Mouse (Mus musculus) midbrain, embryonic 16.5 days (tissue): ENCODE measurements around the gene Entpd1. TPM values are rescaled to one million over a fixed set of nuclear protein-coding genes. Genes with fewer than 3 reads are reported as not detected.

Experiments
- ATAC-seq: fragments of 200-750 bp; cut with Nextera tagmentation; 2 replicates; pipeline ENCODE4 v1.8.0; 2017; ENCODE audit warnings: moderate TSS enrichment
- H3K27ac ChIP-seq: fragments of 300-500 bp; sonication (generic); 2 replicates; pipeline ENCODE4 v1.5.1; 2014; ENCODE audit warnings: mild to moderate bottlenecking, low read length, mixed read lengths
- H3K27me3 ChIP-seq: fragments of 300-500 bp; sonication (generic); 2 replicates; pipeline ENCODE4 v1.6.1; 2014; ENCODE audit warnings: low read depth, low read length, mixed read lengths; ENCODE audit not compliant: control insufficient read depth, insufficient read depth
- H3K36me3 ChIP-seq: fragments of 300-500 bp; sonication (generic); 2 replicates; pipeline ENCODE4 v1.6.1; 2014; ENCODE audit warnings: mild to moderate bottlenecking, low read length, moderate library complexity, mixed read lengths; ENCODE audit not compliant: control insufficient read depth, insufficient read depth
- H3K4me1 ChIP-seq: fragments of 300-500 bp; sonication (generic); 2 replicates; pipeline ENCODE4 v1.6.1; 2014; ENCODE audit warnings: mild to moderate bottlenecking, low read length, mixed read lengths; ENCODE audit not compliant: control insufficient read depth, insufficient read depth
- H3K4me2 ChIP-seq: fragments of 300-500 bp; sonication (generic); 2 replicates; pipeline ENCODE4 v1.6.1; 2014; ENCODE audit warnings: mild to moderate bottlenecking, low read length, mixed read lengths
- H3K4me3 ChIP-seq: fragments of 300-500 bp; sonication (generic); 2 replicates; pipeline ENCODE4 v1.5.1; 2014; ENCODE audit warnings: low read depth, mild to moderate bottlenecking, low read length, moderate library complexity, mixed read lengths
- H3K9ac ChIP-seq: fragments of 300-500 bp; sonication (generic); 2 replicates; pipeline ENCODE4 v1.6.1; 2014; ENCODE audit warnings: low read depth, low read length, mixed read lengths
- H3K9me3 ChIP-seq: fragments of 300-500 bp; sonication (generic); replicated peaks from 2 replicates; pipeline ENCODE4 v1.6.1; 2014; ENCODE audit warnings: mild to moderate bottlenecking, low read length, mixed read lengths; ENCODE audit not compliant: control insufficient read depth, poor library complexity, severe bottlenecking
- WGBS: fragments of 180-500 bp; shearing (Covaris S2); extraction: QIAGEN DNeasy Blood & Tissue Kit; methylation state at CpG from one replicate; pipeline ENCODE4 v1.1.7; 2014; 5-methylcytosine and 5-hydroxymethylcytosine counted together
- polyA plus RNA-seq: library from polyadenylated mRNA; unstranded; fragments of >200 nt; fragmentation: Nextera tagmentation; extraction: Ambion mirVana; gene quantifications from 2 replicates; pipeline ENCODE4 v1.2.1, GENCODE M21; 2015

The Entpd1 gene
- polyA plus RNA-seq, 1 experiment from 2014 or later = 8.2 TPM

DNA sequence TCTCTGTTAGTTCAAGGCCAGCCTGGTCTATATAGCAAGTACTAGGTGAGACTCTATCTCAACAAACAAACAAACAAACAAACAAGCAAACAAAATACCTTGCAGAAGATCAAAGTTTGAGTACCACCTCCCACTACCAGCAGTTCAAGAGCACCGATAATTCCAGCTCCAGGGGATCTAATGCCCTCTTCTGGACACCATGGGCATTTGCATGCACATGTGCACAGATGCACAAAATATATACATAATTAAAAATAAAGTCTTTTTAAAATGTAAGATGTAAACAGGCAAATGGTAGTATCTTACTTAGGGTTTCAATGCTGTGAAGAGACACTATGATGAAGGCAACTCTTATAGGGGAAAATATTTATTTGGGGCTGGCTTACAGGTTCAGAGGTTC lies 21.0 kb downstream of the Entpd1 start:
- no peaks in the 10 kb centered on the region for H3K4me1 ChIP-seq
- H3K27ac ChIP-seq = no peak overlapping the region
- H3K36me3 ChIP-seq = no peaks in the 10 kb centered on the region
- 59% methylated on average over 1 of the region's 1 CpGs for WGBS
- H3K4me3 ChIP-seq = no peak overlapping the region
- no peak overlapping the region for H3K4me2 ChIP-seq
- no peak overlapping the region for H3K9ac ChIP-seq
- no peaks in the 10 kb centered on the region for H3K27me3 ChIP-seq
- H3K9me3 ChIP-seq = no peaks in the 10 kb centered on the region
- ATAC-seq = no peak

DNA sequence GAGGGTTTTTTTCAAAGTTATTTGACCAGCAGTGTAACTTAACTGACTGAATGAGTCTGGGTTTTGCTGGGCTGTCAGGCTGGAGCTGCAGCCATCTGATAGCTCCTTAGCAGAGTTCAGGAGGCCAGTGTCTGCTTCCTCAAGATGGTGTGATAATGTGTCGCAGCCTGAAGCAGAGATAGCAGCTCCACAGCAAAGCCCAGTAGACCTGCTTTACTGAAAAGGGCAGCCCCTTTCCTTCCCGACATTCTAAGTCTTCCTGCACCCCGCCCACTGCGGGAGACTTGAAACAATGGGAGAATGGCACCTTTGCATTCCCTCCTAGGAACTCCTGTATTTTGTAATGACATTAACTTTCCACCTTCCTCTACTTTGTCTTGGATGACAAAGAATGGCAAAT lies 24.9 kb downstream of the Entpd1 start:
- Histone ChIP-seq H3K36me3 (no peaks in the 10 kb centered on the region), H3K9ac (no peak overlapping the region), H3K9me3 (no peaks in the 10 kb centered on the region), H3K4me1 (no peaks in the 10 kb centered on the region), H3K27me3 (no peaks in the 10 kb centered on the region), H3K4me3 (no peak overlapping the region), H3K4me2 (no peak overlapping the region), H3K27ac (no peak overlapping the region)
- ATAC-seq = no peak
- WGBS = 66% methylated on average over 4 of the region's 4 CpGs

DNA sequence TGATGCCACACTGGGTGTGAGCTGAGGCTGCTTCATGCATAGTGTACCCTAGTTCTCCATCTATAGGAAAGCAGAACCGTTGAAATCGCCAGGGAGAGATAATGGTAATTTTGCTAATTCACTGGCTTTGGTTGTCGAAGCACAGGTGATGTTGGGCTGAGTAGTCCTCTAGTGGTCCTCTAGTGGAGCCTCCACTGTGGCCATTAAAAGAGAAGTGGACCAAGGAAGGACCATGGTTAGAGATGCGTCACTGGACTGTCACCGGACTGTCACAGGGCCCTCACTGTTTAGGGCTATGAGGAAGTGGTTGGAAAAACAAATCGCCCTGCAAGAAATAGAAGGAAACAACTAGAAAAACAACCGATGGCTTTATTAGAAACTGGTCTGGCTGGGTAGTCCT lies 25.4 kb downstream of the Entpd1 start:
- no peaks in the 10 kb centered on the region for H3K4me1 ChIP-seq
- no peaks in the 10 kb centered on the region for H3K27me3 ChIP-seq
- H3K9me3 ChIP-seq = no peaks in the 10 kb centered on the region
- no peaks in the 10 kb centered on the region for H3K36me3 ChIP-seq
- H3K9ac ChIP-seq = no peak overlapping the region
- 90% methylated on average over 7 of the region's 7 CpGs for WGBS
- no peak overlapping the region for H3K4me2 ChIP-seq
- H3K27ac ChIP-seq = no peak overlapping the region
- no peak overlapping the region for H3K4me3 ChIP-seq
- no peak for ATAC-seq

DNA sequence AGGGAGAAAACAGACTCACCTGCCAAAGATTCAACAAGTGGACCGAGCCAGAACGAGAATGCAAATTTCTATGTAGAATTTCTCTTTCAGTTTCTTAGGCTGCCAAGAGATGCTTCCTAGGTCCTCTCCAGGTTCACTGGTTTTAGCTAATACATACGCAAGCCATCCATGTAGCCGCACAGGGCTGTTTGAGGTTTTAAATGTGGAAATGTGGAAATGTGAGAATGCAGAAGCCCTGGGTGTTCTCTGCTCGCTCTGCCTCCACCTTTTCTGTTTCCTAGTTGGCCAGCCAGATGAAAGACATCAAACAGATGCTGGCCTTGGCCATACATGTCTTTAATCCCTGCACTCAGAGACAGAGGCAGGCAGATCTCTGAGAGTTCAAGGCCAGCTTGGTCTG lies 26.4 kb downstream of the Entpd1 start:
- Histone ChIP-seq H3K36me3 (no peaks in the 10 kb centered on the region), H3K9ac (no peak overlapping the region), H3K9me3 (no peaks in the 10 kb centered on the region), H3K27me3 (no peaks in the 10 kb centered on the region), H3K4me2 (no peak overlapping the region), H3K4me1 (no peaks in the 10 kb centered on the region), H3K4me3 (no peak overlapping the region), H3K27ac (no peak overlapping the region)
- no peak for ATAC-seq
- 92% methylated on average over 5 of the region's 5 CpGs for WGBS

DNA sequence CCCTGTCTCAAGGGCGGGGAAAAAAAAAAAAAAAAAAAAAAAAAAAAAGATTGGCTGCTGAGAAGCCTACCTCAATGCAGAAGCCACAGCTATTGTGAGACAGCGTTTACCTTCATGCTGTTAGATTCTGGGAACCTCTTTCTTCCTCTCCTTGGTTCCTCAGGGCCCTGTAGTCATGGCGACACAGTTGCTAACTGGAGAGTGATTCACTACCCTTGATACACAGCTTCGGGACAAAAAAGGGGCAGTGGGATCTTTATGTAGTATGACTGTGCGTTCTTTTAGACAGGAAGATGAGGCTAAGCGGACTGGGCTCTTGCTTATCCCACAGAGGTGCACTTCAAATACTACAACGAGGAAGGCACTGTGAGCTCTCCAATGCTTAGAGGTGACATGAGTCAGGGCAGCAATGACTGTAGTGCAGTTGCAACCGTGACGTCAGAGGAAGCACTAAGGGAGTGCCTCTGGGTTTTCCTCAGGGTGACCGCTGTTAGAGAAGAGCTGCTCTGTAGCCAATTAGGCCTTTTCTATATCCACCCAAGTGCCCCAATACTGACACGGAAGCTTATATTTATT lies 27.7 kb downstream of the Entpd1 start:
- 76% methylated on average over 11 of the region's 11 CpGs for WGBS
- H3K36me3 ChIP-seq = no peaks in the 10 kb centered on the region
- H3K9me3 ChIP-seq = no peaks in the 10 kb centered on the region
- H3K4me3 ChIP-seq = no peak overlapping the region
- H3K27me3 ChIP-seq = no peaks in the 10 kb centered on the region
- H3K4me2 ChIP-seq = no peak overlapping the region
- no peak overlapping the region for H3K9ac ChIP-seq
- no peaks in the 10 kb centered on the region for H3K4me1 ChIP-seq
- ATAC-seq = no peak
- H3K27ac ChIP-seq = no peak overlapping the region

DNA sequence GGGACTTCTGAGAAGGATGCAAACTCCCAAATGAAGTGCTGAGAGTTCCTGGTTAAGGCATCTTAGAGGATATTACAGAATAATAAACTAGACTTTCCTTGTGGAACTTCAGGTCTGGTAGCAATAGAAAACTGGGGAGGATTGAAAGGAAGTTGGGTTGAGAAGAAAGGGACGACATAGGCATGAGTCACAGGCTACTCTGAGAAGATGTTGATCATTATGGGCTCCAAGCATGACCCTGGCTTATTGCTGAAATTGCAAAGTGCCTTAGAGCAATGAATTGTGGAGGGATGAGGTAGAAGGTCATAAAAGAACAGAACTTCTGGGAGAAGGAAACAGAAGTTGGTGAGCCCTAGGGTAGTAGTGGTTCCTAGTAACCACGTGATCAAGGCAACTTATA lies 28.6 kb downstream of the Entpd1 start:
- Histone ChIP-seq H3K9me3 (no peaks in the 10 kb centered on the region), H3K27me3 (no peaks in the 10 kb centered on the region), H3K4me3 (no peak overlapping the region), H3K9ac (no peak overlapping the region), H3K4me2 (no peak overlapping the region), H3K36me3 (no peaks in the 10 kb centered on the region), H3K27ac (no peak overlapping the region), H3K4me1 (no peaks in the 10 kb centered on the region)
- WGBS = 85% methylated on average over 2 of the region's 2 CpGs
- no peak for ATAC-seq

DNA sequence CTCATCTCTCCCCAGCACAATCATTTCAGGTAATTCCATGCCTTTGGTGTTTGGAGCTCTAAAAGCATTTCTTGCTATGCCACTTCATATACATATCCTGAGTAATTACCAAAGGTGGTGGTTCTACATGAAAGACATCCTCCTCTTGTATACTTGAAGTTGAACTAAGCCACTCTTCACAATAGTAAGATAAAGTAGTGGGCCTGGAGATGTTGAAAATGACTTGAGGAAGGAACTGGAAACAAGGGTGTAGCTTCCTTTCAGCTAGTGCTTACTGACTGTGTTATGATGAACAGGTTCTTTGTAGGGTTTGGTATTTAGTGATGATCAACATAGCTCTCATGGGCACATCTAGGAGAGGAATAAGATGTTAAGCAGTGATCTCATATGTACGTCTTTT lies 31.7 kb downstream of the Entpd1 start:
- H3K4me3 ChIP-seq = no peak overlapping the region
- H3K27me3 ChIP-seq = no peaks in the 10 kb centered on the region
- H3K4me2 ChIP-seq = no peak overlapping the region
- no peak for ATAC-seq
- H3K9ac ChIP-seq = no peak overlapping the region
- WGBS = 95% methylated on average over 1 of the region's 1 CpGs
- no peaks in the 10 kb centered on the region for H3K36me3 ChIP-seq
- no peaks in the 10 kb centered on the region for H3K9me3 ChIP-seq
- no peak overlapping the region for H3K27ac ChIP-seq
- H3K4me1 ChIP-seq = no peaks in the 10 kb centered on the region

DNA sequence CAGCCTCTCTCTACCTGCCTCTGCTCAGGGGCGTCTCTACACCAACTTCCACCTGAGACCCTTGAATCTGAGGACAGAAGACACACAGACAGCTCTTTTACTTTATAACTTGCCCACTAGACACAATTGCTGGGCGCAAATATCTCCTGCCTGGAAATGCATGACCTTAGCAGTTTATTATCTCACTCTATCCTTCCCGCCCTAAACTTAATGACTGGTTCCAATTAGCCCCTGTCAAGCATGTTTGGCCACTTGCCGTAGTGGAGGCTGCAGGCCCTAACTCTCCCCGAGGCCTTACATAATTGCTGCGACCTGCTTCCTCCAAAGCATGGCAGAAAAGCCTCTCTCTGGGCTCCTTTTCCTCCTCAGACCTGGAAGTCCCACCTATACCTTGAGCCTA lies 34.2 kb downstream of the Entpd1 start:
- no peak overlapping the region for H3K4me3 ChIP-seq
- WGBS = 84% methylated on average over 6 of the region's 6 CpGs
- ATAC-seq = no peak
- H3K4me1 ChIP-seq = no peaks in the 10 kb centered on the region
- no peaks in the 10 kb centered on the region for H3K27me3 ChIP-seq
- no peak overlapping the region for H3K4me2 ChIP-seq
- no peak overlapping the region for H3K27ac ChIP-seq
- H3K9ac ChIP-seq = no peak overlapping the region
- H3K9me3 ChIP-seq = no peaks in the 10 kb centered on the region
- no peaks in the 10 kb centered on the region for H3K36me3 ChIP-seq

DNA sequence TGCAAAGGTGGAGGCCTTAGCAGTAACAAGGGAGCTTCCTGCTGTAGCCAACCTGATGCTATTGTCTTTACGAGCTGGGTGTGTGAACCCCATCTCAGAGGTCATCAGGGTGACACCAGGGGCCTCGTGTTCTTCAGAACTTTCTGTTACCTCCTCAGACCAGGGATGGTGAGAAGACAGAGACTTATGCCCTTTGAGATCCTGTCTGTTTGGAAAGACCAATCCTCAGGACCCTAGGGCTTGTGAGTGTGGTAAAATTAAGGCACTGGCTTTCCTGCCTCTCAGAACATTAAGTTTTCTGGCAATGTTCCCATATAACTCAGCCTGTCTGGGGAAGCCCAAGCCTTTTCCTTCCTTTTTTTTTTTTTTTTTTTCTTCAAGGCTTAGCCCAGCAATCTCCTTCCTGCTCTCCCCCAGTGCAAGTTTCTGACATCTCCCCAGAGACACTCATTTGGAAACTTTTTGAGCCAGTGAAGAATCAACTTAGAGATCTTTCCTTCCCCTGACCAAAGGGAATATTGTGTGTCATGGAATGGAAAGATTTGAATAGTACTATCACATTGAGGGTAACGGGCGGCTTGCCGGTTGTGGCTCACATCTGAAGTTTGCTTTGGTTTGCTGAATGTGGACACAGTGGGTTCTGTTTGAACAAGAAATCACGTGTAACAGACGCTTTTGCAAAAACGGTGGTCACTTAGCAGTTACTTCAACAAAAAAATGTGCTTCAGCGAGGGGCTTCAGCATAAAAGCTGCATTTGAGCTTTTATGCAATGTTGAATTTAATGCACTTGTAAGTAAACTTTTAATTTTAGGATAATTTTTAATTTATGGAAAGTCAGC lies 35.4 kb downstream of the Entpd1 start:
- no peak for ATAC-seq
- no peak overlapping the region for H3K9ac ChIP-seq
- no peaks in the 10 kb centered on the region for H3K9me3 ChIP-seq
- H3K4me2 ChIP-seq = no peak overlapping the region
- no peak overlapping the region for H3K4me3 ChIP-seq
- no peaks in the 10 kb centered on the region for H3K36me3 ChIP-seq
- no peak overlapping the region for H3K27ac ChIP-seq
- no peaks in the 10 kb centered on the region for H3K4me1 ChIP-seq
- 67% methylated on average over 9 of the region's 9 CpGs for WGBS
- no peaks in the 10 kb centered on the region for H3K27me3 ChIP-seq
